Mouse (Mus musculus) mesoderm, embryonic 11.5 days (tissue): ENCODE measurements around the gene E2f1.

ENCODE experiments used
- DNase-seq: peaks from one replicate; pipeline ENCODE4 v3.0.0-alpha.2; 2012; ENCODE audit warnings: low read depth, low spot score

Gene E2f1

DNA sequence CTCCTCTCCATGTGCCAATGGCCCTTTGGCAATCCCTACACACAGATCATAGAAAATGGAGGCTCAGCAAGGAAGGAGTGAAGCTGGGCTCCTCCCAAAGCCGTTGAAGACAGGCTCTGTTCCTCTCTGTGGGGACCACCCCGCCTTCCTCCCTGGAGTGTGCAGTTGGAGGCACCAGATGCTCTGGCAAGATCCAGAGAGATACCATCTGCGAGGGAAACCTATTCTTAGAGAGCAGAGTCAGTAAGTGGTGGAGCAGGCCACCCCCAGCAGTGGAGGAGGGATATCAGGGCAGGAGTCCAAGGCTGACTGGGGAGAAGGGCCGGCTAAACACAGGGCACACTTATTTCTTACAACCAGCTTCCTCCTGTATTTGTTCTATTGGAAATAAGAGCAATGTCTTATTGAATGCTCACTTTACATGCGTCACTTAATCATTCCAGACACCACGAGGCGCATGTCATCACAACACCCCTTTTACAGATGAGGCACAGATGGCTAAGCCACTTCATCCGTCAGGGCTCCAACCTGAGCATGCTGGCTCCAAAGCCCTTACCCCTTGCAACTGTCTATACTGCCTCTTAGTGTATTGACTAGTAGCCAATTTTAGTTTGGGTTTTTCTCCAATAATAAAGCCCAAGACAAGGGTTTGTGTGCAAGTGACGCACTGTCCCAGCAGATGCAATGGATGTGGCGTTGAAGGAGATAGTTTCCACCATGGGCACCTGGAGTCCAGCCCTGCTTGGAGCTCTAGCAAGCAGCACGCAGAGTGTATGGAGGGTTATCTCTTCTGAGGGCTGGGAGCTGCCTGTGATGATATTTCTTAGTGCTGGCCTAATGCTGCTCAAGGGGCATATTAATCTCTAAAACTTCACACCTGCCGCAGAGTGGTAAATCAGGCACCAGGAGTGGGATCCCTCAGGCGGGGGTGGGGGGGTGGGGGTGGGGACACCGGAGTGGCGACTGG lies 14.5 kb upstream of the E2f1 start:
- DNase-seq = no peak

DNA sequence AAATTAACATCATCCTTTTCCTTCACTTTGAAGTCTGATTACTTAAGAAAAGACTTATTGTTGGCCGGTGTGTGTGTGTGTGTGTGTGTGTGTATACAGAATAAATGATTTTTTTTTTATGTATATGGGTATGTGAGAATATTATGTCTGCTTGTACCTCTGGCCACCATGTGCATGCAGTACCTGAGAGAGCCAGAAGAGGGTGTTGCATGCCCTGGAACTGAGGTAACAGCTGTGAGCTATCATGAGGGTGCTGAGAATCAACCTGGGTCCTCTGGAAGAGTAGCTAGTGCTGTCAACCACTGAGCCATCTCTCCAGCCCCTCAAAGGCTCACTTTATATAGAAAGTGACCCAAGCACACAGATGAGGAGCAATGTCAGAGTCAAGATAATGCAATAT lies 11.7 kb upstream of the E2f1 start:
- no peak for DNase-seq

DNA sequence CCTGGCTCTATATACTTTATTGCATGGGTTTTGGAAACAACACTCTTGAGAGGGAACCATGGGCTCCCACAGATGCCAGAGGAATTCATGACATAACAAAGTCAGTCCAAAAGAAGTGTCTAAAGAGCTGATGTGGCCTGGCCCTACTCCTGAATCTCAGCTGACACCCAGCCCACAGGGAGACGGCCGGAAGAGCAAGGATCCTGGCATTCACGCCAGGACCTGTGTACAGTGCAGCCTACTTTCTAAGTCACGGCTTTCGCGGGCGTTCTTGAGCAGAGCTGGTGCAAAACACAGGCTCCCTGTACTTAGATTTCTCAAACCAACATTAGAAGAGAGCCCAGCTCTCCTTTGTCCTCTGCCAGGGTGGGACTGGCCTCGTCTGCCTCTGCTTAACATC lies 10.9 kb upstream of the E2f1 start:
- DNase-seq = no peak

DNA sequence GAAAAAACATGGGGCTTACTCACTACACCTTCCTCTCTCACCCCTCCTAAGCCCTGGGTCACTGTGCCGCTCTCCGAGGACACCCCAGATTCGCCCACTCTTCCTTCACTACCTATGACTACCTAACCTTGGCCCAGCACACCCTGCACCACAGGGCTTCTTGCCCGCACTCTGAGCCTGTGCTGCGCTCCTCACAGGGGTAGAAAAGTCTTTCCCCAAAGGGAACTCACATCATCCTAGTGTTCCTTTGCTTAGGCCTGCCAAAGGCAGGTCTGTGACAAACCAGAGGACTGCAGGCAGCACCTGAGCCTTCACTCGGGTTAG lies 8.0 kb upstream of the E2f1 start:
- DNase-seq = no peak

DNA sequence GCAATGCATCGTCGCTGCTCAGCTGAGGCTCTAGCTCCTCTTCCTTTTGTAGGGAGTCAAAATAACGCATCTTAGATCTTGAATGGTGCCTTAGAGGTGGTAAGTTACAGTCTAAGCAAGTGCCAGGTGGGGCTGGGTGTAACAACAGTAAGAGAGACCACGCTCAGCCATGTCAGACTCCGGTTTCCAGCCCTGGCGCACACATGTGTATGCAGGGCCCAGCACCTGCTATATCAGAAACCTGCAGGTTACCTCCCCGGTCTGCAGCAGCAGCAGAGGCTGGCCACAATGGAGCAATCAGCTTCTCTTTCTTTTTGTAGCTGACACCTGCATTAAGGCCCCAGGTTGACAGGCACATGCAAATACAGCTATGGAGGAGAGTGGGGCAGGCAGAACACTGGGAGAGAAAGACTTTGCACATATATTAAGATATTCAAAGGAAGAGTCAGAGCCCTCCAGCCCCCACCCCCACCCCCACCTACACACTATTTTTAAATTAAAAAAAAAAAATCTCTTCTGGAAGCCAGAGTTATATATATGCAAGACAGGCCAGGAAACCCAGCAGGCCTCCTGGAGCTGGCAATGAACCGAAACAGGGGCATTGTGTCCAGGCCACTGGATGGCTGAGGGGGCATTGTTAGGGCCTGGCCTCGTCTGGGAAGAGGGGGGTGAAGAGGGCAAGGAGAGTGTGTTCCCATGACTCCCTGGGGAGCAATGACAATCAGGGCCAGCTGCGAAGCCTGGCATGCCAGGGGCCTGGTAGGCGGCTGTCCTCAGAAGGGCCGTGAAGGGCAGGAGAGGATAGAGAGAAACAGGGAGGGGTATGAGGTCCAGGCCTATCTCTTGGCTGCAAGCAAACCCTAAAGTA lies 7.4 kb upstream of the E2f1 start:
- DNase-seq = peak; percentile 79

DNA sequence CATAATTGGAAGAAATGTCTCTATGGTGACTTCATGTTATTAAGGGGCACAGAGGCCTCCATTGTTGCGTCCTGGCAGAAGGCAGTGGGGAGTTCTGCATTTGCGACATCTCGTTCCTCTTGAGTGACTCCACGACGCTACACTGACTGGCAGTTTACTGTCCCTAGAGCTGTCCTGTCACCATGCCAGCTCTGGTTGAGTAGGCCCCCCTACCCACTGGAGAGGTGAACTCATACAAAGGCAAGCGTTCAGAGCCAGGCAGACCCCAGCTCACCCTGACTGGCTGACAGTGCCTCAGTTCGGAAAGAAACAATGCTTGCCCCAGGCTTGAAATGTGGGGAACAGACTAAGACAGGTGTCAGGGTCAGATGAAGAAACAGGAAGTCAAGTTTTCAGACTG lies 4.6 kb upstream of the E2f1 start:
- DNase-seq = no peak

DNA sequence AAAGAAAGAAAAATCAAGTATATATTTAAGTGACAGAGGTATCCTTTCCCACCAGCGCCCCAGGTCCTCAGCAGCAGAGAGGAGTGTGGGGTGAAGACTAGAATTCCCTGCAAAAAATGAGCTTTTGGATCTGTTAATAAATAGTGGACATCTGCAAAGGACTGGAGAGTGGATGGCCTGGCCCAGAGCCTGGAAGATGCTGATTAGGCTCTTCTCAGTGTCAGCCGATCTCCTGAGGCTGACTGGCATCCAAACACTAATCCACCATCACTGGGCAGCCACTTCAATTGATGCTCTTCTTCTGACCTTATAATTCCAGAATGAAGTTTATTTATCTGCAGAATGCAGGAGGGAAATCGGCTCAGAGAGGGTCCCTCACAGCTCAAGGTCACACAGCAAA lies 3.3 kb upstream of the E2f1 start:
- no peak for DNase-seq

DNA sequence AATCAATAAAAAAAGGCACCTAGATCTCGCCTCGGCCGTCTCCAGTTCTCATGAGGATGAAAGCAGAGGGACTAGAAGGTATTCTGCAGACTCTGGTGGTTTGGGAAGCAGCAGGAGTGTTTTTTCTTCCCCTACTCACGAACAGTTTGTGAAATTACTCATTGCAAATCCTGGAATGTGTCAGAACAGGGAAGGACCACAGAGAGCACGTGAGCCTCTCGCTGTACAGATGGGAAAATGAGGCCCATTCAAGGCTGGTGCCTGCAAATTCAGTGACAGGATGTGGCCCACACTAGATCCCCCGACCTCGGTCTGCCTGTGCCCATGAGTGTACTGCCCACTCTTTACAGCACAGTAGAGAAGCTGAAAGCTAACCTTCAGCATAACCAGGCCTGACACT lies 2.3 kb upstream of the E2f1 start:
- no peak for DNase-seq

DNA sequence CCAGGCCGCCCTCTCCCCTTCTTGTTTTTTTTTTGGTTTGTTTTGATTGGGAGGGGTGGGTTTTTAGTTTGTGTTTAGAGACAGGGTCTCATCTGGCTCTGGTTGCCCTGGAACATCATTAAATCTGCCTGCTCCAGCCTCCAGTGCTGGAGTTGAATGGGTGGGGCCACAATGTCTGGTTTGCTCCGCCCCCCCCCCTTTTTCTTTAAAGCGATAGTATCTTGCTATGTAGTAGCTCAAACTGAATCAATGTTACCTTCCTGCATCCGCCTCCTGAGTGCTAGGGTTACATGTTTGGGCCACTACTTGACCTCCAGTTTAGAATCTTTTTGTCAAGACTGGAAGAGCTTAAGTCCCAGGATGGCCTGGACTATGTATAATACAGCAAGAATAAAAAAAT lies 1.6 kb upstream of the E2f1 start:
- DNase-seq = no peak

DNA sequence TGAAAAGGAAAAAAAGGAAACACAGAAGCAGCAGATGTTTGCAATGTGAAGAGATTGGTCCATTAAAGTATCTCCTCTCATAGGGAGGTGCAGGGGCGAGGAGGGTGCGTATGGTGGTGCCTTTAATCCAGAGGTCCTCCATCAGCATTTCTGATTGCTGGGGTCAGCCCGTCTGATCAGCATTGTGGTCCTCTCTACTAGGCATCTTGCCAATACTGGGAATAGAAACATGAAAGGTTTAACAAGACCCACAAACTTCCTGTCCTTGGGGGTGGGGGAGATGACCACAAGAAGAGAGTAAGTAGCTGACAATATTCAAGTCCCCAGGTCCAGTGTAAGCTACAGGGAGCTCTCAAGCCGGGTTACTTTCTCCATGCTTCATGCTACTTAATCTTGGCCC lies 974 bp upstream of the E2f1 start:
- no peak for DNase-seq

DNA sequence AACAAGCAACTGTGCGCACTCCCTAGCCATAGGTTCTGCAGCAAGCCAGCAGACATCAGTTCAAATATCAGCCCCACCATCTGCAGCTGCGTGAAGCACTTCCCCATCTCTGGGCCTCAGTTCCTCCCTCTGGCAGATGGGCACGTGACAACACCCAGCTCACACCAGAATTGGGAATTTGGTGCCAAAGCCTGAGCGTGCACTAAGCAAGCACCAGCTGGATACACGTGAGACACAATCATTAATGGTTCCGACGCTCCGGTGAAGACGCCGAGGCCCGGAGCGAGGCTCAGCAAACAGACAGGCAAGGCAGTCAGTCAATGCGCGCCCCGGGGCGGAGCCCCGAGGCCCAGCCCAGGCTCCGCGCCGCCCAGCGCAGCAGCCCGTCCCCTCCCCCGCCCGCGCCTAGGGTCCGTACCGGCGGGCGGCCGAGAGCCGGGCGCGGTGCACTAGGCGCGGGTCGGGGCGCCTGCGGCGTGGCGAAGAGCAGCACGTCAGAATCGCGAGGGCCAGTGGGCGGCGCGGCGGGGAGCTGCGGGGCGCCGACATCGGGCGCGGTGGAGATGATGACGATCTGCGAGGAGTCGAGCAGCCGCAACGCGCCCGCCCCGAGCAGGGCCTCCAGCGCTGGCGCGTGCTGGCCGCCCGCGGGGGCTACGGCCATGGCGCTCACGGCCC lies 482 bp downstream of the E2f1 start:
- DNase-seq = peak; percentile 71

DNA sequence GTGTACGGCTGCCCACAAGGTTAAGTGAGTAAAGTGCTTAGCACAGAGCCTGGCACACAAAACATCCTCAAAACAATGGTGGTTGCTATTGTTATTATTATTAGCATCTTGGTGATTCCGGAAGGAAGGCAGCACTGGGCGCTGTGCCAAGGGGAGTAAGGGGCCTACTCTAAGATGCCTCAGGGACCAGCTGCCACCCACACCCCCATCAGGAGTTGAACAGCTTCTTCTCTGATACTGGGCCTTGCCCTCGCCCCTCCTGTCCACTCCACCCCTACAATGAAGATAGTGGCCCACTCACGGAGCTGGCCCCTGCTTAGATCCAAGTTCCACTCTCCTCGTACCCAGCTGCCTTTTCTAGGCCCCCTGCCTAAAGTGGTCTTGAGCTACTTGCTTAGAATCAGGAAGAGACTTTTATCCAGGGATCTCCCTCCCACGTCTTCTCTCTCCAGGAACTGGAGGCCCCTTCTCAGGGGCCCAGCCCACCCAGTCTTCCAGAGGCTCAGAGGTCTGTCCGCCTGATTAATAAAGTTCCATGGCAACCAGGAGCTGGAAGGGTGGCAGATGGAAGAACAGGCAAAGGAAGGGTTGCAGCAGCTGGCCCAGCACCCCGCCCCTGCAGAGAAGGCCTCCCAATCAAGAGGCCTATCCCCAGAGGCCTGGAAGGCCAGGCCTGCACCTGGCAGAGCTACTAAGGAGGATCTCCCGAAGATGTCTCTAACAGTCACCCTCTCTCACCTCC lies 1.2 kb downstream of the E2f1 start:
- peak; percentile 63 for DNase-seq

DNA sequence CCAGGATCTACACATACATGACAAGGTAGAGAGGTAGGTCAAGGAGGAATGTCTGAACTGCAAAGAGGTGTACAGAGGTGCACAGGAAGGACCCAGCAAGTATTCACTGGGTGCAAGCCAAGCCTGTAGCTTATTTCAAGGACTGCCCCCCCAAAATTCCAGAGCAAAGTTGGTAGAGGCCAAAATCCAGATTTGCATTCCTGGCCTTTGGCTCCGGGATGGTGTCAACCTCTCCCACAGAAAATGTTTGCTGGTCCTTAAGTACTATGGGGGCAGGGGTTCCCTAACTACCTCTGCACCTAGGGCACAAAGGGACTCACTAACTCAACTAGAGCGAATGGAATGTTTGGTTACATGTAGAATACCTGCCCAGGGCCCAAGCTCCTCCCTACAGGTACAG lies 1.9 kb downstream of the E2f1 start:
- no peak for DNase-seq

DNA sequence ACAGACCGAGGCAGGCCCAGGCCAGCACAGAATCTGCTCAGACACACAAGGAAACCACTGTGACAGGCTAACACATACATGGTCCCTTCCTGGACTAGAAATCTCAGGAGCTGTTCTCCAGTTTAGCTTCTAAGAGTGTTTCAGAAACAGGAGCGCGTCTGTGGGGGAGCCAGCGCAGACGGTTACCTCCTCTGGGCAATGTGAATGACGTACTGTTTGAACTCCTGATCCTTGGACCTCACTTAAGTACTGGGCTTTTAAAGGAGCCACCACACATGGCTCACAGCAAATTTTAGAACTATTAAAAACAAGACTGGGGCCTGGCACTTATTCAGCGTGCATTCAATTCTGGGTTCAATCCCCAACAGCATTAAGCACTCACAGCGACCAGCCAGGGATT lies 3.1 kb downstream of the E2f1 start:
- no peak for DNase-seq

DNA sequence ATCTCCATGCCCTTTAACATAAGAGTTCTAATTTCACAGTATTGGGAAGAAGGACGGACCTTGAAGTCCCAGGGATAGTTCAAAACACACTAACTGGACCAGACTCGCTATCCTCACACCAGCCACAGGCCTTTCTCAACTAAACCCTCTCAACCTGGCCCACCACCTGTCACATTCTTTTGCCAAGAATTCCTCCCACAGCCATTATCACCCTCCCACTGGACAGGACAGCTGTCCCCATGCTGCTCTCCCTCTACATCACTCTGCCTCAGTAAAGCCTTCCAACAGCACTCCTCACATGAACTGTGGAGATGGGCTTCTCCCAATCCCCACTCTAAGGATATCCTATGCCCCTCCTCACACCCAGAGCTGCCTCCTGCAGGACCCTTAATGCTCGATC lies 4.1 kb downstream of the E2f1 start:
- no peak for DNase-seq

DNA sequence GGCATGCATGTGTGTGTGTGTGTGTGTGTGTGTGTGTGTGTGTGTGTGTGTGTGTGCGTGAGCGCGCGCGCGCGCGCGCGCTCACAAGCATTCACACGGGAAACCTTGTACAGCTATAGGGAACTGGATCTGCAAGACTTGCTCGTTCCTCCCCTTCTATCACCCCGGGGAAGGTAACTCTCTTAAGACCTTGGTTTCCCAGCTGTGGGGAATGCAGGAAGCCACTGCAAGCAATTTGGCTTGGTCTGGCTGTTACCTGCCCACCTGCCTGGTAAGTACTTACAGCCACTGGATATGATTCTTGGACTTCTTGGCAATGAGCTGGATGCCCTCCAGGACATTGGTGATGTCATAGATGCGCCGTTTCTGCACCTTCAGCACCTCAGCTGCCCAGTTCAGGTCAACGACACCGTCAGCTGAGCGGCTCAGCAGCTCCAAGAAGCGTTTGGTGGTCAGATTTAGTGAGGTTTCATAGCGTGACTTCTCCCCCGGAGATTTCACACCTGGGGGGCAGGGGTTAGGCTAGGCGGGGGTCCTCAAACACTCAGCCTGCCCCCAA lies 6.0 kb downstream of the E2f1 start:
- DNase-seq = no peak

DNA sequence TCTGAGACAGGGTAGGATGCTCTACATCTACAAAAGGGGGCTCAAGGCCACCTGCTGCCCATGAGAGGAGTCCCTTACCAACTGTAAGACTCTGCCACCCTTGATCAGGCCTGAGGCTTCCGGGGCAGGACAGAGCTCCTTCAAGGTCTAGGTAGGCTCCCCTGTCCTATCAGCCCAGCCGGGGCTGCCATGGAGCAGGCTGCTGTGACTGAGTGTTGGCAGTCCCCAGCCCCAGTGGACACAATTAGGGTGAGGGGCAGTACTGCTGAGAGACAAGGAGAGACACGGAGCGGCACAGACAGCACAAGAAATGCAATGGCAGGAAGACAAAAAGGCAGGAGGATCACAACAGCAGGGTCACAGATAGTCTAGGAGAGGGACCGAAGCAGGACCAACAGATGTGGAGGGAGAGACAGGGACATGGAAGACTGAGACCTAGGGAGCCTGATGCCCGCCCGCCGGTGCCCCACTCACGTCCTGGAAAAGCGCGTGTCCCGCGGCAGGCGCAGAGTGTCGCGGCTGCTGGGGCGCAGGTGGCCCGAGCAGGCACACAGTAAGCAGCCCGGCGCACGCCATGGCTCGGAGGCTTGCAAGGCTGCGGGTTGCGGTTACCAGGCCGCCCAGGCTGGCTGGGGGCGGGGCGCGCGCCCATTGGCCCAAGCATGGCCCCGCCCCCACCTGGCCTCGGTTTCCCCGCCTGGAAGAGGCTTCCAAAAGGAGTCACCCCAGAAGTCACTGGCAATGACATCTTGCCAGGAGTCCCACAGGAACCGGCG lies 11.2 kb downstream of the E2f1 start, which contains the start of gene Necab3:
TSS of gene Necab3 (minus strand) at position 627 of the 776 bp plus-strand sequence.
- peak; percentile 37 for DNase-seq

DNA sequence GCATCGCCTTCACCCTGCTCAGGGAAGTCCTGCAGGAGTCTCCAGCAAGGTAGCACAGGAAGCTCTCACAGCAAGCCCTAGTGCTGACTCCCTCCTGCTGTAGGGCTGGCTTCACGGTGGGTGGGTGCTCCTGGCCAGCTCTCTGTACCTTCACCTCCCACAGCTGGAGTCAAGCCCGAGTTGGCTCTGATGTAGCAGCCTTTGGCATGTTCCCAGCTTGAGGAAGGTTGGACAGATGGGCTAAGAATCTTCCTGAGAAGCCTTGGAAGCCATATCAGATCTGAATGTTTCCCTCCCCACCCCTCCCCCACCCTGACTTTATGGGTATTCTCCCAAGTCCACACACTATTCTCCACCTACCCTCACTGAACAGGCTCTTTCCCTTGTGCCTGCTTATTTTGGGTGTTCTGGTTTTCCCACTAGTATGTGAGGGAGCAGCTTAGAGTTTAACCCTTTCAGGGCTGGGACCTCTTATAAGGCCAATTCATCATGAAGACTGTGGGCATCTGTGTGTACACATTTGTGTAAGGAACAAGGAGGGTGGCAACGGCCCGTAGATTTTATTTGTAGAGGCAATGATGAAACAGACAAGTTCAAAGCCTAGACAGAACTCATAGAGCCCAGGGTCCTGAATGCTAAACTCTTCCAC lies 12.4 kb downstream of the E2f1 start:
- DNase-seq = no peak

DNA sequence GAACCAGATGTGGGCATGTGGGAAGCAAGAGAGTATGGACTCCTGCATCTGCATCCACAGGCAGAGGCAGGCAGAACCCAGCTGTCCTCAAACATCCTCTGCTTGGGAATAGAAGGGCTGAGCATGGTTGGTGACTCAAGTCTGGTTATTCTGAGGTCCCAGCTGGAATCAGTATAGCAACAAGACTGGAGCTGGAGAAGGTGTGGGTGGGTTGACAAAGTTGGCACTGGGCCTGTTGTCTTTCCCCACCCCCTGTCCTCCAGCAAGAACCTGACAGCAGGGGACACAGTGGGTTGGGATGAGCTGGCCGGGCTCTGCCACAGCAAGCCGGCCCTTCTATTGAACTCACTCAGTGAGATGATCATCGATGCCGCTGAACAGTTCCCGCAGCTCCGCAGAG lies 14.5 kb downstream of the E2f1 start:
- no peak for DNase-seq

DNA sequence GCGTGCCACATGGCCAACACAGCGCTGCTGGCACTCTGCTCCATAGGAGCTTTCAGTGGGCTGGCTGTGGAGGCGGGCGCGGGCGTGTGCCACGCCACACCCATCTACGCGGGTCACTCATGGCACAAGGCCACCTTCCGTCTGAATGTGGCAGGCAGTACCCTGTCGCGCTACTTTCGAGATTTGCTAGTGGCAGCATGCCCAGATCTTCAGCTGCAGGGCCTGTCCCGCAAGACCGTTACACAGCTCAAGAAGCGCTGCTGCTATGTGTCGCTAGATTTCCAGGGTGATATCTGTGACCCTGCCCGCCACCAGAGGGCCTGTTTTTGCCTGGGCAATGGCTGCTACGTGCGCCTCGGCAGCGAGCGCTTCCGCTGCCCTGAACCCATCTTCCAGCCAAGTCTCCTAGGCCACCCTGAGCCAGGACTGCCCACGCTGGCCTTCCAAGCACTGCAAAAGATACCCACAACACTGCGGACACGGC lies 17.2 kb downstream of the E2f1 start:
- DNase-seq = peak; percentile 43
